Comparison of ENCODE assay signal across 8 mouse cellular contexts in genomic region chr2:177821952-177822351, GRCm38 (mm10). TPM values are rescaled to one million over a fixed set of nuclear protein-coding genes. Genes with fewer than 3 reads are reported as not detected.
DNase-seq lines count a peak whose midpoint lies in the region; ATAC-seq lines count a peak whose summit lies in the region.

No protein-coding gene starts in this region.

- 0 out of 2 replicates have a peak, but pooled peaks have one; percentile 48 for ATAC-seq in megakaryocyte progenitor cell, adult 5-6 weeks (replicated peaks; ENCODE audit: poor library complexity)

- peak; percentile 52 to 53 for DNase-seq in adrenal gland, adult 18-20 months (ENCODE audit: low spot score in 2 of 2)
- DNase-seq in cerebellum, adult 18-20 months, result peak; percentile 37 to 54
- peak; percentile 90 for DNase-seq in heart, adult 11 months
- peak; percentile 58 for DNase-seq in kidney, adult 9 months
- DNase-seq in layer of hippocampus, adult 11-12 months (ENCODE audit: low spot score), result peak; percentile 65
- DNase-seq in lung, adult 18-20 months, result peak; percentile 42 to 51
- peak; percentile 30 for DNase-seq in thymus, postnatal 4 days

RNA-seq across cellular contexts. Expression of gene Gm14325, which starts 18.2 kb away (rescaled TPM):
- 100 to 1,000 TPM in 1 of 2 experiments, 10 to 100 TPM in 1; 90.6 to 173 TPM for total RNA-seq in adrenal gland, adult 18-20 months (2021)
- 26.1 and 32.6 TPM in 2 replicates for total RNA-seq in megakaryocyte progenitor cell, adult 5-6 weeks (2015)
- 7.6 and 48.9 TPM in 2 replicates for total RNA-seq in megakaryocyte progenitor cell, adult 5-6 weeks (2017)

Comparison
In these comparisons a context has a peak if more than half of its experiments do, and no peak if none do; other contexts are left out.
1. Peak in every context shown above with its lines: DNase-seq and ATAC-seq.
2. DNase-seq: peak in every context shown above with its lines; median percentile 90 in heart, adult 11 months; 65 in layer of hippocampus, adult 11-12 months; 58 in kidney, adult 9 months; 52 in adrenal gland, adult 18-20 months; 46 in lung, adult 18-20 months; 46 in cerebellum, adult 18-20 months; 30 in thymus, postnatal 4 days.